Mouse (Mus musculus): ENCODE measurements around the gene Exoc1.

Gene Exoc1

DNA sequence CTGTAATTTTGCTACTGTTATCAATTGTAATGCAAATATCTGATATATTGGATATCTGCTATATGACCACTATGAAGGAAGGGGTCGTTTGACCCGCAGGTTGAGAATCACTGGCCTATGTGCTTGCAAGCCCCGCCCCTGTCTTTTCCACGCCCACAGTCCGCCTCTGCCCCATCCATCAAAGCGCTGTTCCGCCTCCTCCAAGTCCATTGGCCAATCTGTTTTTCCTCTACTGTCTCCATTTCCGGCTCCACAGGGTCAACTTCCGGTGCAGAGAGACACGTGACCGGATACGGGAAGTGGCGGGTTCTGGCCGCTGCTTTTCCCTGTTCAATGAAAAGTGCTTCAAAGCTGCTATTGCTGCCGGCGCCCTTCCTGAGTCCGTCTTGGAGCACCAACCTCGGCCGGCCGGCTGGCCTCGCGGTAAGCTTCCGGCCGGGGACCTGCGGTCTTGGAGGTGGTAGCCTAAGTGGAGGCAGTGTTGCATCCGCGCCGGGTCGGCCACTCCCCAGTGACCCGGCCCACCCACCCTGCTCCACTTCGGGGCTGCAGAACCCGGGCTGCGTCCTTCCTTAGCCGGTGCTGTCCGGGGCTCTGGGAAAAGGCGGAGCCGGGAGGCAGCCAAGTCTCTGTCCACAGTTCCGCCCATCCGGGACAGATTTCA is at the start of gene Exoc1:
Gene Exoc1 (plus strand): TSS at position 272 of the 664 bp plus-strand sequence.
- DNase-seq (ENCODE audit: low read depth): peak; percentile 98

DNA sequence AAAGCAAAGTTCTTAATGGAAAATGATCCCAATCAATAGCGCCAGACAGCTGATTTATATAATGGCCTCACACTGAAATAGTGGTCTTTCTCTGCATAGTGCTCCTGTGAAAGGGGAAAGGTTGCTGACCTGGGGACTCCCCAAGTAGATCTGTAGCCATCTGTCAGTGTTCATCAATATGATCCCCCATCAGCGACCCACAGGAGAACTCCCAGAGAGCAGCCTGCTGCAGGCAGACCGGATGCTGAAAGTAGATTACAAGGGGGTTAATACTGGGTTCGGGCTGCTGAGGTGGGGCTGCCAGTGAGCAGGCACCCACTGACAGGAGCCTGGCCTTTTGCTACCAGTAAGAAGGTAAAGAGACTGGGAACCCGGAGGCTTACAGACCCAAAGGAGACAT is 45.3 kb upstream of the Exoc1 start, which contains the start of gene Gm7271:
Gene Gm7271 (plus strand): TSS at position 230 of the 400 bp plus-strand sequence.
- no peak for DNase-seq (ENCODE audit: low read depth)

DNA sequence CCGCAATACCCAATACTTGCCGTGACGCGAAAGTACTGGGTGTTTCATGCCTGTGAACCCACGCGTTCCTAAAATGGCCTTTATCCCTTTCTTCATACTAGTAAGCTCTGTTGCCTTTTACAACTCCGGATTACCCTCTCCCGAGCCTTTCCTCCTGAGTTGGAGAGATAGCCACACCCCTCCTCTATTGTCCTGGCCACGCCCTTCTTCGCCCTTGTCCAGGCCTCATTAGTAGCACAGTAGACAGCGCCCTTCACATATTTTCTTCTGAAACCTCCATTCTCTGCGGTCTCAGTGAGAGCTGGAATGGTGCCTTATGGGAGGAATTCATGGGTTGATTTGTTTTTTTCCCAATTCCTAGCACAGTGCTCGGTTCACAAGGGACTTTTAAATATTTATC is 34.0 kb upstream of the Exoc1 start:
- DNase-seq (ENCODE audit: low read depth): no peak

DNA sequence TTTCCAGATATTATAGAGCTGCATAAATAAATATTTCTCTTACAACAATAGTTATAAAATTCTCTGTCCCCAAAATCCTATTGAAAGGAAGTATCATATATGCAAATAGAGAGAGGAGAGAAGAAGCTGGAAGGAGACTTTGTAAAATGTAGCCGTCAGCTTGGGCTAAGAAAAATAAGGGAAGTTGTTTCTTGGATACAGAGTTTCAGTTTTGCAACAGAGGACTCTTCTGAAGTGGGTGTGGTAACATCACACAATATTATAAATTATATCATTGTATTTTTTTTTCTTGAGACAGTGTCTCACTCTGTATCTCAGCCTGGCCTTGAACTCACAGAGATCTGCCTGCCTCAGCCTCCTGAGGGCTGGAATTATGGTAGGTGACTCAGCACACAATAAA is 6.7 kb upstream of the Exoc1 start:
- DNase-seq (ENCODE audit: low read depth): no peak

DNA sequence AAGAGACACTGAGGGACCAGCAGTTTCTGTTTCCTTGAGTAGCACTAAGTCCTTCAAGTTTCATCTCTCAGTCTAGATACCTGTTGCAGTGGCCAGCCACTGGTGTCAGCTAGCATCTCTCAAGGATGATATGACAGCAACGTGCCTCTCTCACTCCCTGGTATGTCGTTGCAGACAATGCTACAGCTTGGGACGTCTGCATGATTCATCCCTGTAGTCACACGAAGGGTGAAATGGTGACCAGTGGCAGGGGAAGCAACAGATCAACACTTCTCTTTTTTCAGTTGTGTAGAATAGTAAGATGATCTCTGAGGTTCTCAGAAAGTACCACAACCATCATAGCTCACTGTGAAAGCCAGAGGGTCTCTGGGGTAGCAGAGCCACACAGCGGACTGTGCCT is 4.5 kb upstream of the Exoc1 start:
- DNase-seq (ENCODE audit: low read depth): peak; percentile 55

DNA sequence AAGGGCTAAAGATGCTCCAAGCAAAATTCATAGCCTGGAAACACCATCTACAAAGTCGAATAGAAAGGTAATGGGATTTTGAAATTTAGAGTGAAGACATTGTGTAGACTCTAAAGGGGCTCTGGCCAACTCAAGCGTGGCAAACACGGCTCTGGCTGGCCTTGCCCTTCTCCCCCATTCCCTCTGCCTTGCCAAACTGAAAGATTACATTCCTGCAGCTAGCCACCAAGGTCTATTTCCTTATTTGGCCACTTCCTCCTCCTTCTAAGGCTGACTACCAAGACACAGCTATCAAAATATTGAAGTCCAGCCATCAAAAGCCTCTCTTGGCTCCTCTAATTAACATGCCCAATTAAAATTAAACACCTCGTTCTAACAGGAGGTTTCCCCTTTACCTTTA is 4.0 kb upstream of the Exoc1 start:
- peak; percentile 58 for DNase-seq (ENCODE audit: low read depth)

DNA sequence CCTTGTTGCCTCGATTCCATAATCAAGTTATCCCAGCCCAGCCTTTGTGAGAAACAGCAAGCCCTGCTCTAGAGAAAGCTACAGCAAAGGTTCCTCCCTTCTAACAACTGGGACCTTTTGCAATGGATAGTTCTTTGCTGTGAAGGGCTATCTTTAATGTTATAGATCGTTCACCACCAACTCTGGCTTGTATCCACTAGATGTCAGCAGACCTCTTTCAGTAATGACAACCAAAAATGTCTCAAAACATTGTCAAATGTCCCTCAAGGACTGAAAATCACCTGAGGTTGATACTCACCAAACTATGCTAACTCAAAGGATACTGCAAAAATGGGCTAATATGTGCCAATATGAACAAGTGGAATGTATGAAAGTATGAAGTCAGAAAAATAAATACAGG is 3.3 kb upstream of the Exoc1 start:
- DNase-seq (ENCODE audit: low read depth): peak; percentile 76

GRCm38 (mm10) chr5:76529704-76530066 is 574 bp downstream of the Exoc1 start:
- peak; percentile 28 for DNase-seq (ENCODE audit: low read depth)

- no peak for DNase-seq (ENCODE audit: low read depth)
Observed at GRCm38 (mm10) chr5:76533186-76533585, 4.1 kb downstream of the Exoc1 start.

DNA sequence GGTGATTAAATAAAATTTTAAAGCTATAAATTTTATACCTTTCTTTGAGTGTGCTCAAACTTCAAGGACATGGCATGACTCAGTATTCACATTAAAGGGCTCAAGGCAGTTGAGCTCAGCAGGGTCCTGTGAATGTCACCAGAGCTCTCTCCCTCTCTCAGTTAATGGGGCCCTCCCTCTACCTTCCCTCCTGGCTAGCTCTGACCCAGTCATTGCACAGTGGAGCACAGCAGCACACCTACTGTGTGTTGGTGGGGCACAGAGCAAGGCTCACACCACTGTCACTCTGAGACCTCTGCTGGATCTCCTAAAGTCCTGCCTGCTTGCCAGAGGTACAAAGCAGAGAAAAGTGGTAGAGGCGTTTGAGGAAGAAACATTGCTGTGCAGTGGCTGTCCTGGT is 7.1 kb downstream of the Exoc1 start:
- DNase-seq (ENCODE audit: low read depth): no peak

- DNase-seq (ENCODE audit: low read depth): no peak
Observed at GRCm38 (mm10) chr5:76537578-76537977, 8.5 kb downstream of the Exoc1 start.

- no peak for DNase-seq (ENCODE audit: low read depth)
Observed at GRCm38 (mm10) chr5:76540181-76540580, 11.1 kb downstream of the Exoc1 start.

- DNase-seq (ENCODE audit: low read depth): peak; percentile 42
Observed at GRCm38 (mm10) chr5:76540842-76541241, 11.7 kb downstream of the Exoc1 start.

DNA sequence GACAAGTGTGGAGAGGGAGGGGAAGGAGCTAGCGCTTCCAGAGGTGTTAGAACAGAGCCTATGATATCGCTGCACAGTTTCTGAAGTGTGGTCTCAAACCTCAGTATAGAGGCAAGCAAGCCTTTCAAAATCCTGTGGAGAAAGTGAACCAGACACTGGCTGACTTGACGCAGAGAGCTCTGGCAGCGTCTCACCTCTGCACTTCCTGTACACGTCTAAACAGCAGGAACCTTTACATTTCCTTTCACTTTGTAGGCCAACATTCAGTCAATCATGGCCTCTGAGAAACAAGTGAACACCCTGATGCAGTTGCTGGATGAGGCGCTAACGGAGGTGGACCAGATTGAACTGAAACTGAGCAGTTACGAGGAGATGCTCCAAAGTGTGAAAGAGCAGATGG is 14.1 kb downstream of the Exoc1 start:
- no peak for DNase-seq (ENCODE audit: low read depth)

DNA sequence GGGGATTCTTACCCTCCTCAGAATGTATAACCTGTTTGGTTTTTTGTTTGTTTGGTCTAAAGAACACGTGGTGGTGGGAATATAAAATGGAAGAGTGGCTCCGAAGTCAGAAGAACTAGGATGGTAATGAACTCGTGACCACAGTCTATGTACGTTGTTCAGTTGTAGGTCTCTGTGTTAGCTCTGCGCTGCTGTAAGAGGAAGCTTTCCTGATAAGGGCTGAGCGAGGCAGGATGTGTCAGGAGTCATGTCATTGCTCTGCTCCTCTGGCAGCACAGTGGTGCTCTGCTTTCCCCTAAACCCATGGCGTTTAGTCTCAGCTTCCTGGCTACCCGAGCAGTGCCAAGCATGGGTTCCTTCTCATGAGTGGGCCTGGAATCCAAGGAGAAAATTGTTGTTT is 21.3 kb downstream of the Exoc1 start:
- no peak for DNase-seq (ENCODE audit: low read depth)

DNA sequence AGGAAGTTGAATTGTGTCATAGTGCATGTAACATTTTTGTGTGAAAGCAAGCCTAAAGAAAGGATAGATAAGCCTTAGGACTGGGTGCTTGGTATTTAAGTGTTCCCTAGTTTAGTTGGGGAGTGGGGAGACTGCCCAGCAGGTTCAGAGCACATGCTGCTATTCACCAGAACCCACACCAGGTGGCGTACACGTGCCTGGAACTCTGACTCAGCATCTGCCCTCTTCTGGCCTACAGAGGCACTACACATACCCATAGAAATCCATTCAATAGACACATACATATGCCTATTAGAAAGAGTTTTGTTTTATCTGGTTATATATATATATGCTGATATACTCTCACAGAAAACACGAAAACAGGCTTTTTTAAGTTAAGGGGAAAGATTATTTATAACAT is 36.2 kb downstream of the Exoc1 start:
- peak; percentile 82 for DNase-seq (ENCODE audit: low read depth)

GRCm38 (mm10) chr5:76574251-76574650 is 45.1 kb downstream of the Exoc1 start:
- no peak for DNase-seq (ENCODE audit: low read depth)

GRCm38 (mm10) chr5:76577026-76577425 is 47.9 kb downstream of the Exoc1 start:
- DNase-seq (ENCODE audit: low read depth): no peak

GRCm38 (mm10) chr5:76585378-76585777 is 56.3 kb downstream of the Exoc1 start:
- DNase-seq (ENCODE audit: low read depth): no peak

DNA sequence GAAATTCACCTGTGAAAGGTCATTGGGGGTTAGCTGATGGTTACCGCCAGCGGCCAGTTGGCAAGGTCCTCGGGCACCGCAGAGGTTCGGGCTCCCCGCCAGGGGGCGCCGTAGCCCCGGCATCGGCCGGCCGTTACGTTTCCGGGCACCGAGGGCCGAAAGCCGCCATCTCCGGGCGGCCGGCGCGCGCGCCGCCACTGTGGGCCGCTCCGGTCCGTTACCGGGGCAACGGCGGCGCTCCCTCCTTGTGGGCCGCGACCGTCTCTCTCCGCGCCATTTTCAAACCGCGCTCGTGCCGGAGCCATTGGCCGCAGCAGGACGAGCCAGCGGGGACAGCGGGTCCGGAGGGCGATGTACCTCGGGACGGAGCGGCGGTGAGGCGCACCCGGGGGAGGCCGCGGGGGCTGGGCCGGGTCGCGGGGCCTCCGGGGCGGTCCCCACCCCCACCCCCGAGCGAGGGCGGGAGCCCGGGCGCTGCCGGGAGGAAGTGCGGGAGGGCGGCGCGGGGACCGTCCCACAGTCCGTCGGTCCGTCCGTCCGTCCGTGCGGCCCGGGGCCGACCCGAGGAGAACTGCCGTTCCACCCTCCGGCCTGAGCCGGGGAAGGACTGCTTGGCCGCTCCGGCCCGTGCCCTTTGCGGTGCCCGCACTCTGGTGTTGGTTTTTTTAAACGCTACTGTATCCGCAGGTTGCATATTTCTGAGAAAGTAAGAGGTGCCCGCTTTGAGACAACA is 59.6 kb downstream of the Exoc1 start, which contains the start of gene Cep135:
Gene Cep135 (plus strand): TSS at position 148 of the 733 bp plus-strand sequence.
- peak; percentile 79 for DNase-seq (ENCODE audit: low read depth)

GRCm38 (mm10) chr5:76589311-76589710 is 60.2 kb downstream of the Exoc1 start:
- no peak for DNase-seq (ENCODE audit: low read depth)

DNA sequence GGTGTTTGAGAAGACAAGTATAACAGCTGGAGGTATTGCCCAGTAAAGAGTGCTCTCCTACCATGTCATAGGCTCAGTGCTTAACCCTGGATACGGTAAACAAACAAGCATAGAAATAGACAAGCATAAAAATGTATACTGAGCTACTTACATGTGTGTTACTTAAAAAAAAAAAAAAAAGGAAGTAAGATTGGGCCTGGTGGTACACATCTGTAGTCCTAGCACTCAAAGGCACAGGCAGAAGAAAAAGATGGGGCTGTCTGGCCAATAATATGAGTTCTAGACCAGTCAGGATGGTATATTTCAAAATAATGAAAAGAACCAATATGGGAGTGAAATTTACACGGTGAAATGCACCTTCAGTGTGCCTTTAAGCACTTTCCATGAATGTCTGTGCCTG is 60.9 kb downstream of the Exoc1 start:
- DNase-seq (ENCODE audit: low read depth): no peak

DNA sequence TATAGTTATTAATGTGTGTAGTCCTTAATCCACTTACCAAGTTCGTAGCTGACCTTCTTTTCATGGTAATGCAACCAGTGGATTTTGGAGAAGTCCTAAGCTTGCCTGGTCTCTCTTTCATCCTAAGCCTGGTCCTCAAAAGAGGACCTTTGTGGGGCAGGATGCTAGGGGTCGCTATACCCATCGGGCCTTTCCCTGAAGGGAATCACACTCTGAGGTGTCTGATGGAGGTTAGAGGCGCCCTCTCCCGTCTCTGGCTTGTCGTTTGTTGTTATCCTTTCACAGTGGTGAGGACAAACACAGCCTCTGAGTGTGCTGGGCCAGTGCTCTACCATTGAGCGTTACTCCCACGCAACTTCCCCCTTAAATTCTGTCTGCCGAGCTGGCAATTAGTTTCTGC is 62.8 kb downstream of the Exoc1 start:
- no peak for DNase-seq (ENCODE audit: low read depth)

Data from 416B (cell line).